Mouse (Mus musculus): Measurements from ENCODE around the gene Add3. TPM values are rescaled to one million over a fixed set of nuclear protein-coding genes. Genes with fewer than 3 reads are reported as not detected.

The Add3 gene
- total and polyA plus RNA-seq, 3 experiments: 14.0 to 52.9 TPM; not detected in 1

GRCm38 (mm10) chr19:53181003-53181861 is 41.0 kb downstream of the Add3 start:
- Histone ChIP-seq H3K27me3 (ENCODE audit: control insufficient read depth in 1 of 2, insufficient read depth in 2 of 2, low read length in 2 of 2) (no peaks in the 10 kb centered on the region), H3K36me3 (ENCODE audit: control insufficient read depth in 1 of 2, insufficient read depth in 2 of 2, low read length in 2 of 2) (peaks cover 0 to 14% of the 10 kb centered on the region in 2 experiments; a peak in 2 of 4 replicates), H3K27ac (ENCODE audit: control insufficient read depth, low read depth, low read length) (no peak overlapping the region), H3K9ac (ENCODE audit: control insufficient read depth, low read depth, low read length, poor library complexity, severe bottlenecking) (no peak overlapping the region), H3K4me1 (ENCODE audit: control insufficient read depth in 1 of 2, insufficient read depth in 2 of 2, low read length in 2 of 2) (peaks cover 10 to 12% of the 10 kb centered on the region in 2 experiments), H3K4me3 (ENCODE audit: control insufficient read depth in 1 of 2, insufficient read depth in 1 of 2, low read depth in 2 of 2, low read length in 2 of 2) (no peak overlapping the region), H3K9me3 (replicated peaks; ENCODE audit: insufficient read depth, low read length) (no peaks in the 10 kb centered on the region), H3K79me2 (ENCODE audit: control insufficient read depth, insufficient read depth, low read length, poor library complexity) (no peaks in the 10 kb centered on the region)
- no peak for DNase-seq (ENCODE audit: low read depth, low spot score)
- TF ChIP-seq USF1 (IDR thresholded peaks at IDR 0.05; ENCODE audit: low read depth, low read length) (no peak), HCFC1 (IDR thresholded peaks at IDR 0.05; ENCODE audit: low read depth, low read length) (no peak), MAX (IDR thresholded peaks at IDR 0.05; ENCODE audit: low read length) (no peak), CHD2 (IDR thresholded peaks at IDR 0.05; ENCODE audit: low read length) (no peak), SMC3 (IDR thresholded peaks at IDR 0.05; ENCODE audit: low read depth, low read length) (no peak), MAFK (IDR thresholded peaks at IDR 0.05; ENCODE audit: borderline replicate concordance, low read depth, low read length) (no peak), MXI1 (IDR thresholded peaks at IDR 0.05; ENCODE audit: low read depth, low read length) (no peak), MAZ (IDR thresholded peaks at IDR 0.05; ENCODE audit: low read depth, low read length) (no peak), CHD1 (IDR thresholded peaks at IDR 0.05; ENCODE audit: low read depth, low read length) (no peak), TAL1 (IDR thresholded peaks at IDR 0.05; ENCODE audit: low read length) (no peak), ZNF384 (IDR thresholded peaks at IDR 0.05; ENCODE audit: low read depth, low read length) (no peak), MEF2A (IDR thresholded peaks at IDR 0.05; ENCODE audit: extremely low read depth, insufficient replicate concordance, low read depth, low read length, poor library complexity, severe bottlenecking) (no peak), MYB (IDR thresholded peaks at IDR 0.05; ENCODE audit: low read depth, low read length) (no peak), CTCF (IDR thresholded peaks at IDR 0.05 in 2 of 3, conservative IDR thresholded peaks at IDR 0.05 in 1 of 3; ENCODE audit: control insufficient read depth in 1 of 3, insufficient read depth in 1 of 3, low read depth in 2 of 3, low read length in 3 of 3, poor library complexity in 1 of 3, severe bottlenecking in 1 of 3) (no peak)

GRCm38 (mm10) chr19:53183620-53184019 is 43.4 kb downstream of the Add3 start:
- no peak overlapping the region for H3K4me3 ChIP-seq (ENCODE audit: control insufficient read depth in 1 of 2, insufficient read depth in 1 of 2, low read depth in 2 of 2, low read length in 2 of 2)
- no peak overlapping the region for H3K27ac ChIP-seq (ENCODE audit: control insufficient read depth, low read depth, low read length)
- DNase-seq (ENCODE audit: low read depth, low spot score): no peak

More at GRCm38 (mm10) chr19:53183620-53184019, 43.4 kb downstream of the Add3 start:
- Histone ChIP-seq H3K36me3 (ENCODE audit: control insufficient read depth in 1 of 2, insufficient read depth in 2 of 2, low read length in 2 of 2) (peaks cover 0 to 38% of the 10 kb centered on the region in 2 experiments; a peak in 2 of 4 replicates), H3K4me1 (ENCODE audit: control insufficient read depth in 1 of 2, insufficient read depth in 2 of 2, low read length in 2 of 2) (peaks cover 28 to 35% of the 10 kb centered on the region in 2 experiments), H3K9ac (ENCODE audit: control insufficient read depth, low read depth, low read length, poor library complexity, severe bottlenecking) (no peak overlapping the region), H3K27me3 (ENCODE audit: control insufficient read depth in 1 of 2, insufficient read depth in 2 of 2, low read length in 2 of 2) (no peaks in the 10 kb centered on the region), H3K79me2 (ENCODE audit: control insufficient read depth, insufficient read depth, low read length, poor library complexity) (no peaks in the 10 kb centered on the region), H3K9me3 (replicated peaks; ENCODE audit: insufficient read depth, low read length) (no peaks in the 10 kb centered on the region)
- TF ChIP-seq RAD21 (IDR thresholded peaks at IDR 0.05; ENCODE audit: low read depth, low read length): no peak
- TF ChIP-seq MAZ (IDR thresholded peaks at IDR 0.05; ENCODE audit: low read depth, low read length): no peak
- TF ChIP-seq ZNF384 (IDR thresholded peaks at IDR 0.05; ENCODE audit: low read depth, low read length): no peak
- TF ChIP-seq USF2 (IDR thresholded peaks at IDR 0.05; ENCODE audit: borderline replicate concordance in 1 of 2, insufficient read depth in 1 of 2, low read depth in 1 of 2, low read length in 2 of 2): no peak
- TF ChIP-seq HCFC1 (IDR thresholded peaks at IDR 0.05; ENCODE audit: low read depth, low read length): no peak
- no peak for TF ChIP-seq CHD2 (IDR thresholded peaks at IDR 0.05; ENCODE audit: low read length)
- TF ChIP-seq ETS1 (IDR thresholded peaks at IDR 0.05; ENCODE audit: low read depth, low read length): no peak
- TF ChIP-seq RCOR1 (IDR thresholded peaks at IDR 0.05; ENCODE audit: low read depth, low read length): no peak
- no peak for TF ChIP-seq CTCF (IDR thresholded peaks at IDR 0.05 in 2 of 3, conservative IDR thresholded peaks at IDR 0.05 in 1 of 3; ENCODE audit: control insufficient read depth in 1 of 3, insufficient read depth in 1 of 3, low read depth in 2 of 3, low read length in 3 of 3, poor library complexity in 1 of 3, severe bottlenecking in 1 of 3)
- TF ChIP-seq BHLHE40 (IDR thresholded peaks at IDR 0.05; ENCODE audit: borderline replicate concordance, low read depth, low read length): no peak
- TF ChIP-seq ZKSCAN1 (IDR thresholded peaks at IDR 0.05; ENCODE audit: low read depth, low read length): no peak
- no peak for TF ChIP-seq MAFK (IDR thresholded peaks at IDR 0.05; ENCODE audit: borderline replicate concordance, low read depth, low read length)
- no peak for TF ChIP-seq NELFE (IDR thresholded peaks at IDR 0.05; ENCODE audit: low read depth, low read length)
- TF ChIP-seq TCF12 (IDR thresholded peaks at IDR 0.05; ENCODE audit: low read depth, low read length): no peak
- TF ChIP-seq ELF1 (IDR thresholded peaks at IDR 0.05; ENCODE audit: low read depth, low read length): no peak
- no peak for TF ChIP-seq E2F4 (IDR thresholded peaks at IDR 0.05; ENCODE audit: borderline replicate concordance, low read depth, low read length)
